Mouse (Mus musculus) layer of hippocampus, postnatal 36 days (tissue): ENCODE measurements around the gene Snx14. TPM values are rescaled to one million over a fixed set of nuclear protein-coding genes. Genes with fewer than 3 reads are reported as not detected.
"Not testable (repeated sequence)": the region's sequence is repeated elsewhere in the genome, so short reads cannot be mapped to it uniquely, and the experiment has no call there.

Experiments
- DNase-seq, 2 experiments: peaks; one replicate each; pipeline ENCODE4 v3.0.0; 2022
- total RNA-seq, 2 experiments: library from RNA; stranded (reverse); gene quantifications; 2 replicates each; pipeline ENCODE4 v1.2.3; 2021

Snx14 gene
- 10 to 100 TPM; 49.9 to 52.9 TPM for total RNA-seq

- peak; percentile 98 to 99 for DNase-seq
Measured at GRCm38 (mm10) chr9:88438555-88439237, at the start of gene Snx14. Gene Snx14, minus strand, starts transcription at chr9:88438958.

- DNase-seq = no peak
Measured at GRCm38 (mm10) chr9:88484531-88484930, 45.8 kb upstream of the Snx14 start.

- peak; percentile 86 for DNase-seq
Measured at GRCm38 (mm10) chr9:88482829-88483396, 44.2 kb upstream of the Snx14 start.

- peak; percentile 89 to 92 for DNase-seq
Measured at GRCm38 (mm10) chr9:88482230-88482828, 43.6 kb upstream of the Snx14 start, which contains the start of gene Syncrip. Gene Syncrip, minus strand, starts transcription at chr9:88482574.

GRCm38 (mm10) chr9:88481791-88482160, 43.0 kb upstream of the Snx14 start:
- peak; percentile 48 to 50 for DNase-seq

- peak; percentile 32 for DNase-seq
Measured at GRCm38 (mm10) chr9:88481061-88481790, 42.5 kb upstream of the Snx14 start.

- no peak for DNase-seq
Measured at GRCm38 (mm10) chr9:88480120-88480519, 41.4 kb upstream of the Snx14 start.

- DNase-seq = no peak
Measured at GRCm38 (mm10) chr9:88476138-88476537, 37.4 kb upstream of the Snx14 start.

GRCm38 (mm10) chr9:88461017-88461416, 22.3 kb upstream of the Snx14 start:
- not testable (repeated sequence) for DNase-seq

GRCm38 (mm10) chr9:88439991-88440390, 1.2 kb upstream of the Snx14 start:
- DNase-seq = no peak

- DNase-seq = no peak
Measured at GRCm38 (mm10) chr9:88439238-88439600, 461 bp upstream of the Snx14 start.

GRCm38 (mm10) chr9:88438237-88438554, 562 bp downstream of the Snx14 start:
- no peak for DNase-seq

GRCm38 (mm10) chr9:88437342-88438236, 1.2 kb downstream of the Snx14 start:
- no peak for DNase-seq

- DNase-seq = no peak
Measured at GRCm38 (mm10) chr9:88424356-88424755, 14.4 kb downstream of the Snx14 start.

- no peak for DNase-seq
Measured at GRCm38 (mm10) chr9:88422428-88422827, 16.3 kb downstream of the Snx14 start.

- no peak for DNase-seq
Measured at GRCm38 (mm10) chr9:88416752-88417151, 22.0 kb downstream of the Snx14 start.

GRCm38 (mm10) chr9:88409978-88410377, 28.8 kb downstream of the Snx14 start:
- no peak for DNase-seq

- no peak for DNase-seq
Measured at GRCm38 (mm10) chr9:88404515-88404914, 34.2 kb downstream of the Snx14 start.

- peak in 1 of 2 experiments; percentile 7 for DNase-seq
Measured at GRCm38 (mm10) chr9:88404088-88404487, 34.7 kb downstream of the Snx14 start.

- DNase-seq = no peak
Measured at GRCm38 (mm10) chr9:88398461-88398860, 40.3 kb downstream of the Snx14 start.

GRCm38 (mm10) chr9:88394852-88395251, 43.9 kb downstream of the Snx14 start:
- DNase-seq = peak in 1 of 2 experiments; percentile 11

GRCm38 (mm10) chr9:88388826-88389225, 49.9 kb downstream of the Snx14 start:
- DNase-seq = no peak
